Mouse (Mus musculus) liver, adult 2 months (tissue): Measurements from ENCODE around the gene Chic2.

ENCODE experiments used
- CTCF ChIP-seq: fragments of 200-500 bp; IDR thresholded peaks from 2 replicates; pipeline ENCODE4 v1.5.1; 2011; ENCODE audit warnings: low read depth, low read length, control low read depth
- POLR2A ChIP-seq: fragments of 200-500 bp; IDR thresholded peaks from 2 replicates; pipeline ENCODE4 v1.6.1; 2011; ENCODE audit warnings: low read length, control low read depth; ENCODE audit not compliant: insufficient read depth; ENCODE audit errors: extremely low read depth

GRCm38 (mm10) chr5:75051109-75051508, 6.5 kb upstream of the Chic2 start:
- TF ChIP-seq CTCF (no peak), POLR2A (no peak)
